Mouse (Mus musculus): Measurements from ENCODE around the gene Ptpn11. TPM values are rescaled to one million over a fixed set of nuclear protein-coding genes. Genes with fewer than 3 reads are reported as not detected.
"Not testable (repeated sequence)": the region's sequence is repeated elsewhere in the genome, so short reads cannot be mapped to it uniquely, and the experiment has no call there.

Gene Ptpn11
- polyA plus RNA-seq, 1 experiment from 2014 or later: 14.4 TPM

- no peak overlapping the region for H3K4me2 ChIP-seq (ENCODE audit: low read depth, low read length)
- peaks cover 10% of the 10 kb centered on the region for H3K4me1 ChIP-seq (ENCODE audit: control insufficient read depth, insufficient read depth, low read length)
- H3K36me3 ChIP-seq (ENCODE audit: control insufficient read depth, insufficient read depth, low read length): peaks cover 2% of the 10 kb centered on the region
- H3K27me3 ChIP-seq (ENCODE audit: control insufficient read depth, insufficient read depth, low read length): no peaks in the 10 kb centered on the region
- no peak for ATAC-seq (ENCODE audit: insufficient read depth, low FRiP score)
- no peaks in the 10 kb centered on the region for H3K9me3 ChIP-seq (replicated peaks; ENCODE audit: control insufficient read depth, low read length)
- H3K4me3 ChIP-seq (replicated peaks; ENCODE audit: low read length): no peak overlapping the region
- WGBS: 93% methylated on average over 2 of the region's 2 CpGs
- no peak overlapping the region for H3K27ac ChIP-seq (ENCODE audit: low read length)
- H3K9ac ChIP-seq (ENCODE audit: low read length): no peak overlapping the region
These were observed 26.1 kb upstream of the Ptpn11 start for GRCm38 (mm10) chr5:121217313-121217634.

GRCm38 (mm10) chr5:121216584-121217312 lies 25.6 kb upstream of the Ptpn11 start:
- H3K4me1 ChIP-seq (ENCODE audit: control insufficient read depth, insufficient read depth, low read length); H3K36me3 ChIP-seq (ENCODE audit: control insufficient read depth, insufficient read depth, low read length); H3K27me3 ChIP-seq (ENCODE audit: control insufficient read depth, insufficient read depth, low read length); H3K9me3 ChIP-seq (replicated peaks; ENCODE audit: control insufficient read depth, low read length); H3K9ac ChIP-seq (ENCODE audit: low read length); ATAC-seq (ENCODE audit: insufficient read depth, low FRiP score); H3K4me2 ChIP-seq (ENCODE audit: low read depth, low read length); H3K27ac ChIP-seq (ENCODE audit: low read length); H3K4me3 ChIP-seq (replicated peaks; ENCODE audit: low read length): not testable (repeated sequence)
- 88% methylated on average over 9 of the region's 9 CpGs for WGBS

- no peak overlapping the region for H3K9ac ChIP-seq (ENCODE audit: low read length)
- H3K4me2 ChIP-seq (ENCODE audit: low read depth, low read length): no peak overlapping the region
- H3K4me3 ChIP-seq (replicated peaks; ENCODE audit: low read length): no peak overlapping the region
- WGBS: 70% methylated on average over 12 of the region's 12 CpGs
- no peaks in the 10 kb centered on the region for H3K9me3 ChIP-seq (replicated peaks; ENCODE audit: control insufficient read depth, low read length)
- ATAC-seq (ENCODE audit: insufficient read depth, low FRiP score): 0 out of 2 replicates have a peak, but pooled peaks have one; percentile 1
- no peaks in the 10 kb centered on the region for H3K27me3 ChIP-seq (ENCODE audit: control insufficient read depth, insufficient read depth, low read length)
- H3K36me3 ChIP-seq (ENCODE audit: control insufficient read depth, insufficient read depth, low read length): peaks cover 13% of the 10 kb centered on the region
- H3K4me1 ChIP-seq (ENCODE audit: control insufficient read depth, insufficient read depth, low read length): 0 out of 2 replicates have a peak, but pooled peaks cover 2% of the 10 kb centered on the region
- no peak overlapping the region for H3K27ac ChIP-seq (ENCODE audit: low read length)
These were observed 24.9 kb upstream of the Ptpn11 start for GRCm38 (mm10) chr5:121216126-121216446.

DNA sequence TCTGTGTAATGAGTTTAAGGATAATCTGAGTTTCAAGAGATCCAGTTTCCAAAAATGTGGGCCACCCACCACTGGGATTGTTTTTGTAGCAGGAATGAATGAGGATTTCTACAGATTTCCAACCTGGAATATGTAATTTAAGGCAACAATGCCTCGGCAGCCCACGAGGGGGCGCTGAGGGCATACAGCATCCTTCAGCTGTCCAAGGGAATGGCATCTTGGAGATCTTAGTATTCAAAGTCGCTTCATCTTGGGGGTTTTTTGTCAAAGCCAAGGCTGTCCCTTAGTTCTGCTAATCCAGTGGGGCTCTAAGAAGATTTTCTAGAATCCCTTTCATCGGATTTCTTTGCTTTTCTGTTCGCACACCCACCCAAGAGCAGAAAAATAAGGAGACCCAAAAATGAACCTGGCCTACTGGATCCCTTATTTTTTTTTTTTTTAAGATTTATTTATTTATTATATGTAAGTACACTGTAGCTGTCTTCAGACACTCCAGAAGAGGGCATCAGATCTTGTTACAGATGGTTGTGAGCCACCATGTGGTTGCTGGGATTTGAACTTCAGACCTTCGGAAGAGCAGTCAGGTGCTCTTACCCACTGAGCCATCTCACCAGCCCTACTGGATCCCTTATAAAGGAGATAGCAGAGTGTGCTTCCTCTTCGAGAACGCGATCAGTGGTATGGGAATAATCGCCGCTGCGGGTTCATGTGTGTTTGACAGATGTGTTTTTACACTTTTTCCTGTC lies 24.4 kb upstream of the Ptpn11 start:
- ATAC-seq (ENCODE audit: insufficient read depth, low FRiP score): no peak
- Histone ChIP-seq H3K4me3 (replicated peaks; ENCODE audit: low read length) (no peak overlapping the region), H3K27ac (ENCODE audit: low read length) (no peak overlapping the region), H3K4me1 (ENCODE audit: control insufficient read depth, insufficient read depth, low read length) (0 out of 2 replicates have a peak, but pooled peaks cover 2% of the 10 kb centered on the region), H3K36me3 (ENCODE audit: control insufficient read depth, insufficient read depth, low read length) (peaks cover 13% of the 10 kb centered on the region), H3K9ac (ENCODE audit: low read length) (no peak overlapping the region), H3K27me3 (ENCODE audit: control insufficient read depth, insufficient read depth, low read length) (no peaks in the 10 kb centered on the region), H3K9me3 (replicated peaks; ENCODE audit: control insufficient read depth, low read length) (no peaks in the 10 kb centered on the region), H3K4me2 (ENCODE audit: low read depth, low read length) (no peak overlapping the region)
- 51% methylated on average over 13 of the region's 13 CpGs for WGBS

- H3K4me2 ChIP-seq (ENCODE audit: low read depth, low read length): no peak overlapping the region
- no peaks in the 10 kb centered on the region for H3K4me1 ChIP-seq (ENCODE audit: control insufficient read depth, insufficient read depth, low read length)
- no peak overlapping the region for H3K27ac ChIP-seq (ENCODE audit: low read length)
- ATAC-seq (ENCODE audit: insufficient read depth, low FRiP score): no peak
- peaks cover 16% of the 10 kb centered on the region for H3K36me3 ChIP-seq (ENCODE audit: control insufficient read depth, insufficient read depth, low read length)
- WGBS: 47% methylated on average over 7 of the region's 7 CpGs
- no peak overlapping the region for H3K9ac ChIP-seq (ENCODE audit: low read length)
- no peak overlapping the region for H3K4me3 ChIP-seq (replicated peaks; ENCODE audit: low read length)
- no peaks in the 10 kb centered on the region for H3K27me3 ChIP-seq (ENCODE audit: control insufficient read depth, insufficient read depth, low read length)
- no peaks in the 10 kb centered on the region for H3K9me3 ChIP-seq (replicated peaks; ENCODE audit: control insufficient read depth, low read length)
These were observed 23.5 kb upstream of the Ptpn11 start for GRCm38 (mm10) chr5:121214707-121215106.

DNA sequence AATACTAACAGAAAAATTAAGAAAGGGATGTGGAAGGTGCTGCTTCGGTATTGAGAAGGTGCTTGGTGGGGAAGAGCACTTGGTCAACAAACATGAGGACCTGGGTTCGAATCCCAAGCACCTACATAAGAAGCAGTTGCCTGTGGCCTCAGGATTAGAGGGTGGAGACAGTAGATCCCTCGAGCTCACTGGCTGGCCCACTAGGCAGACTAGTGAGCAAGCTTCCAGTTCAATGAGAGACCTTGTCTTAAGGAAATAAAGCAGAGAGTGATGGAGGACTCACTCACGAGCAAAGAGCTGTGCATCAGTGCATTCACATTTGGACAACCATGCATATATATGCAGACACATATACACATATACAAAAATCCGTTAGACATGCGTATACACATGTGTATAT lies 20.9 kb upstream of the Ptpn11 start:
- peaks cover 35% of the 10 kb centered on the region for H3K36me3 ChIP-seq (ENCODE audit: control insufficient read depth, insufficient read depth, low read length)
- no peaks in the 10 kb centered on the region for H3K27me3 ChIP-seq (ENCODE audit: control insufficient read depth, insufficient read depth, low read length)
- ATAC-seq (ENCODE audit: insufficient read depth, low FRiP score): no peak
- H3K9ac ChIP-seq (ENCODE audit: low read length): no peak overlapping the region
- no peak overlapping the region for H3K27ac ChIP-seq (ENCODE audit: low read length)
- WGBS: 91% methylated on average over 6 of the region's 6 CpGs
- H3K9me3 ChIP-seq (replicated peaks; ENCODE audit: control insufficient read depth, low read length): no peaks in the 10 kb centered on the region
- H3K4me3 ChIP-seq (replicated peaks; ENCODE audit: low read length): no peak overlapping the region
- peaks cover 5% of the 10 kb centered on the region; the same call in 1 of the 2 replicates for H3K4me1 ChIP-seq (ENCODE audit: control insufficient read depth, insufficient read depth, low read length)
- H3K4me2 ChIP-seq (ENCODE audit: low read depth, low read length): no peak overlapping the region

GRCm38 (mm10) chr5:121210601-121210924 lies 19.4 kb upstream of the Ptpn11 start:
- Histone ChIP-seq H3K4me3 (replicated peaks; ENCODE audit: low read length) (no peak overlapping the region), H3K9ac (ENCODE audit: low read length) (no peak overlapping the region), H3K27me3 (ENCODE audit: control insufficient read depth, insufficient read depth, low read length) (no peaks in the 10 kb centered on the region), H3K27ac (ENCODE audit: low read length) (no peak overlapping the region), H3K4me1 (ENCODE audit: control insufficient read depth, insufficient read depth, low read length) (peaks cover 17% of the 10 kb centered on the region), H3K36me3 (ENCODE audit: control insufficient read depth, insufficient read depth, low read length) (peaks cover 47% of the 10 kb centered on the region), H3K4me2 (ENCODE audit: low read depth, low read length) (no peak overlapping the region), H3K9me3 (replicated peaks; ENCODE audit: control insufficient read depth, low read length) (no peaks in the 10 kb centered on the region)
- WGBS: 85% methylated on average over 1 of the region's 1 CpGs
- ATAC-seq (ENCODE audit: insufficient read depth, low FRiP score): no peak

GRCm38 (mm10) chr5:121209755-121210600 lies 18.8 kb upstream of the Ptpn11 start:
- Histone ChIP-seq H3K9ac (ENCODE audit: low read length) (no peak overlapping the region), H3K4me3 (replicated peaks; ENCODE audit: low read length) (no peak overlapping the region), H3K4me1 (ENCODE audit: control insufficient read depth, insufficient read depth, low read length) (peaks cover 19% of the 10 kb centered on the region), H3K9me3 (replicated peaks; ENCODE audit: control insufficient read depth, low read length) (no peaks in the 10 kb centered on the region), H3K4me2 (ENCODE audit: low read depth, low read length) (no peak overlapping the region), H3K27me3 (ENCODE audit: control insufficient read depth, insufficient read depth, low read length) (no peaks in the 10 kb centered on the region), H3K36me3 (ENCODE audit: control insufficient read depth, insufficient read depth, low read length) (peaks cover 48% of the 10 kb centered on the region), H3K27ac (ENCODE audit: low read length) (no peak overlapping the region)
- ATAC-seq (ENCODE audit: insufficient read depth, low FRiP score): no peak
- 83% methylated on average over 9 of the region's 9 CpGs for WGBS

DNA sequence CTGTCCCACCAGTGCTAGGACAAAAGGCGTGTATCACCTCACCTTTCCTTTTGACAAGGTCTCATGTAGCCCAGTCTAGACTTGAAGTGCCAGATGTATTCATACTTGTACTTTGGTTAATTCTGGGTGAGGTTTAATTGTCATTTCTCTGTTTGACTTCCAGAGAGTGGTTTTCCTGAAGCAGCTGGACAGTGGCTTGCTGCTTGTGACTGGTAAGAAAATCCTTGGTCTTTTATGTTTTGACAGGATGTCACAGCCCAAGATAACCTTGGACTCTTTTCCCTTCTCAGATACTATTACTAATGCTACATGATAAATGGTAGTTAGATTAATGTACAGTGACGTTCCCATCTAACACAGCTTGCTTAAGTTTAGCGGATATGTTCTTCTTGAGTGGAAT lies 15.8 kb upstream of the Ptpn11 start:
- no peaks in the 10 kb centered on the region for H3K9me3 ChIP-seq (replicated peaks; ENCODE audit: control insufficient read depth, low read length)
- H3K4me2 ChIP-seq (ENCODE audit: low read depth, low read length): no peak overlapping the region
- peaks cover 19% of the 10 kb centered on the region for H3K4me1 ChIP-seq (ENCODE audit: control insufficient read depth, insufficient read depth, low read length)
- 54% methylated on average over 3 of the region's 3 CpGs for WGBS
- no peak overlapping the region for H3K27ac ChIP-seq (ENCODE audit: low read length)
- H3K4me3 ChIP-seq (replicated peaks; ENCODE audit: low read length): no peak overlapping the region
- H3K9ac ChIP-seq (ENCODE audit: low read length): no peak overlapping the region
- ATAC-seq (ENCODE audit: insufficient read depth, low FRiP score): no peak
- peaks cover 43% of the 10 kb centered on the region for H3K36me3 ChIP-seq (ENCODE audit: control insufficient read depth, insufficient read depth, low read length)
- H3K27me3 ChIP-seq (ENCODE audit: control insufficient read depth, insufficient read depth, low read length): no peaks in the 10 kb centered on the region

Measured in stomach, embryonic 16.5 days (tissue).